Mouse (Mus musculus): ENCODE results near the gene Hist1h2ae. TPM values are rescaled to one million over a fixed set of nuclear protein-coding genes. Genes with fewer than 3 reads are reported as not detected.

Gene Hist1h2ae
- polyA plus RNA-seq, 1 experiment from 2014 or later = 113 TPM

DNA sequence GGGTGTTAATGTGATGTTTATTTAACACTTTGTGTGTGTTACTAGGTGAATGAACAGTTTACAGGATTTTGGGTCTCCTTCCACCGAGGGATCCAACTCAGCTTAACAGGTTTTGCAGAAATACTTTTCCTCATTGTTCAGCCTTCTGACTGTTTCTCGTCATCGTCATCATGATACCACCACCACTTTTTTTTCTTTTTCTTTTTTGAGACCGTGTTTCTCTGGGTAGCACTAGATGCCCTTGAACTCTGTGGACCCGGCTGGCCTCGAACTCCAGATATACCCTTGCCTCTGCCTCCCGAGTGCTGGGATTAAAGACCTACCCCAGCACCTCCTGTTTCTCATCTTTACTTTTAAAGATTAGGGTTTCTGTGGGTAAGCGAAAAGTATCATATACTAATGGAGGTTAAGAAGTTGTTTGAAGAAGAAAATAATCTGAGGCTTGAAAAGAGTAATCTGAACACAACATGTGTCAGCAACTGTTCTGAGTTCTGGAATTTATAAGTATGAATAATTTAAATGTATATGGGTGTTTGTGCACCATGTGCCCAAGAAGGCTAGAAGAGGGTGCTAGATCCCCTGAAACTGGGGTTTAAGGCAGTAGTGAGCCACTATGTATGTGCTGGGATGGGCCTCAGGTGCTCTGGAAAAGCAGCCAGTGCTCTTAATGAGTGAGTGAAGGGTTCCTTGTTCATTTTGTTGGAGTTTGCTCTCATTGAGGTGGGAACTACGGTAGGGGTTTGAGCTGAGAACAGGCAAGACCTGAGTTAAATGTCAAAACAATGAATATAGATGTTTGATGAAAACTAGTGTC lies 38.6 kb downstream of the Hist1h2ae start:
- Histone ChIP-seq H3K4me3 (peak overlapping the region; percentile 56), H3K9me3 (no peaks in the 10 kb centered on the region), H3K27ac (replicated peaks) (peak overlapping the region; percentile 97), H3K36me3 (no peaks in the 10 kb centered on the region), H3K4me2 (replicated peaks) (peak overlapping the region; percentile 66), H3K4me1 (peaks cover 34% of the 10 kb centered on the region), H3K27me3 (no peaks in the 10 kb centered on the region), H3K9ac (replicated peaks) (peak overlapping the region; percentile 81)
- 22% methylated on average over 9 of the region's 9 CpGs for WGBS
- ATAC-seq (ENCODE audit: low FRiP score, low read depth) = no peak

DNA sequence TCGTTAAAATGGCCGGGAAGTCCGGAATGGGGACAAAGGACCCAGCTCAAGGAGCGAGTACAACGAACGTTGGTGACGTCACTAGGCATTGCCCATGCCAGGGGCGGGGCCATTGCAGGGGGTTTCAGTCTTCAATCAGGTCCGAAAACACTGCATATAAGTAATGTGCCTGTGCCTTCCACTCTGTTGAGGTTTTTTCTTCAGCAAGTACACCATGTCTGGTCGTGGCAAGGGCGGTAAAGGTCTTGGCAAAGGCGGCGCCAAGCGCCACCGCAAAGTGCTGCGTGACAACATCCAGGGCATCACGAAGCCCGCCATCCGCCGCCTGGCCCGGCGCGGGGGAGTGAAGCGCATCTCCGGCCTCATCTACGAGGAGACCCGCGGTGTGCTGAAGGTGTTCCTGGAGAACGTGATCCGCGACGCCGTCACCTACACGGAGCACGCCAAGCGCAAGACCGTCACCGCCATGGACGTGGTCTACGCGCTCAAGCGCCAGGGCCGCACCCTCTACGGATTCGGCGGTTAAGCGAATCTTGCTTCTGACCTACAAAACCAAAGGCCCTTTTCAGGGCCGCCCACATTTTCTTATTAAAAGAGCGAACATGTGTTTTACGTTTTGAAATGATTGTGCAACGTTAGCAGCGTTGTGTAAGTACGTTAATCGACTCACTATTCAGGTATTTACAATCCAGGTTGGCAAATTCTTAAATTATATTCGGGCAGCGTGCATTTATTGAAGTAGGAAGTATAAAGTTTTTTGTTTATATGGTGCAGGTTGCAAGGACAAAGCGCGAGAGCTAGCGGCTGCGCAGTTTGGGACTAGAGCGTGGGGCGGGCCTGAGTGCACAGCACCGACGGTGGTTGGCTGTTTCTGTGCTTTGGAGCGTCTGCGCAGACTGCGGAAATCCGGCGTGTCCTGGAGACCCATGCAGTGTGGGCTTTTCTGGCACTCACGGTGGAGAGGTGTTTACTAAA lies 39.8 kb downstream of the Hist1h2ae start, which contains the start of gene Hist1h4h:
Gene Hist1h4h, plus strand, starts transcription at position 150 of the 975 bp plus-strand sequence.
- Histone ChIP-seq H3K36me3 (no peaks in the 10 kb centered on the region), H3K4me2 (replicated peaks) (peak within 1 kb of the TSS; percentile 66), H3K27ac (replicated peaks) (peak within 1 kb of the TSS; percentile 97), H3K27me3 (no peaks in the 10 kb centered on the region), H3K9ac (replicated peaks) (peak within 1 kb of the TSS; percentile 81), H3K4me3 (peak within 1 kb of the TSS; percentile 56), H3K9me3 (no peaks in the 10 kb centered on the region), H3K4me1 (peaks cover 27% of the 10 kb centered on the region)
- under 1% methylated on average over 55 of the region's 70 CpGs for WGBS
- ATAC-seq (ENCODE audit: low FRiP score, low read depth) = peak; percentile 77

GRCm38 (mm10) chr13:23530181-23530900 lies 40.7 kb downstream of the Hist1h2ae start:
- Histone ChIP-seq H3K9me3 (no peaks in the 10 kb centered on the region), H3K27ac (replicated peaks) (peak overlapping the region; percentile 97), H3K4me3 (peak overlapping the region; percentile 56), H3K36me3 (no peaks in the 10 kb centered on the region), H3K4me2 (replicated peaks) (peak overlapping the region; percentile 66), H3K9ac (replicated peaks) (peak overlapping the region; percentile 81), H3K4me1 (peaks cover 31% of the 10 kb centered on the region), H3K27me3 (no peaks in the 10 kb centered on the region)
- no peak for ATAC-seq (ENCODE audit: low FRiP score, low read depth)
- WGBS = under 1% methylated on average over 20 of the region's 20 CpGs

DNA sequence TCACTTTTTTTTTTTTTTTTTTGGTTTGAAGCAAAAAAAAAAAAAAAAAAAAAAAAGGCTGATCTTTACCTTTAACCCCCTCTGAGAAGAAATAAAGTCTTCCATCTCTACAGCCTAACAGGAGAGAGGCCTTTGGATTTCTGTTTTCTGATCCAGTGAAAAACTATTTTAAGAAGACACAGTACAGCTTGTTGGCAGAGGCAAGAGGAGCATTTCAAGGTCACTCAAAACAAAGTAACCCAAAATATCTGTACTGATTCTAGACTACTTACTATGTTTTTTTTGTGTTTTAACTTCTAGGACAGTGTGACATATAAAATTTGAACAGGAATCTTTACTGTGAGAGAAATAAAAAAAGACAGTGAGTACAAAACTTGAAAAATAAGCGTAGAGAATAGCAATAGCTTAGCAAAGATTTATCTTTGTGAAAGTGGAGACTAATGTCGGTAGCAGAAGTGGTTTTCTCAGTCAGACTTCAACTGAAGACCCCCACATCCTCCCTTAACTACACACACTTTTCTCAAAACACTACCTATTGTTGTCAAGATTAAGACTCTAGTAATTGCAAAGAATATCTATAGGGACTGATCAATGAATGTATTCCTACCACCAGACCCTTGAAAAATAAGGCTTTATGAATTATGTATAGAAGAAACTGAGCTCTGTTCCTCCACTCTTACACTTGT lies 41.4 kb downstream of the Hist1h2ae start:
- no peak for ATAC-seq (ENCODE audit: low FRiP score, low read depth)
- 39% methylated on average over 2 of the region's 2 CpGs for WGBS
- Histone ChIP-seq H3K4me1 (peaks cover 33% of the 10 kb centered on the region), H3K27ac (replicated peaks) (peak overlapping the region; percentile 97; the same call in 1 of the 2 replicates), H3K9ac (replicated peaks) (peak overlapping the region; percentile 81), H3K4me2 (replicated peaks) (peak overlapping the region; percentile 66), H3K27me3 (no peaks in the 10 kb centered on the region), H3K4me3 (peak overlapping the region; percentile 56), H3K9me3 (no peaks in the 10 kb centered on the region), H3K36me3 (no peaks in the 10 kb centered on the region)

- no peaks in the 10 kb centered on the region for H3K27me3 ChIP-seq
- WGBS = 81% methylated on average over 5 of the region's 5 CpGs
- no peak overlapping the region for H3K4me3 ChIP-seq
- no peak overlapping the region for H3K9ac ChIP-seq (replicated peaks)
- H3K4me1 ChIP-seq = peaks cover 29% of the 10 kb centered on the region
- H3K36me3 ChIP-seq = no peaks in the 10 kb centered on the region
- no peaks in the 10 kb centered on the region for H3K9me3 ChIP-seq
- no peak for ATAC-seq (ENCODE audit: low FRiP score, low read depth)
- no peak overlapping the region for H3K27ac ChIP-seq (replicated peaks)
- peak overlapping the region; percentile 1; the same call in 1 of the 2 replicates for H3K4me2 ChIP-seq (replicated peaks)
Observed at GRCm38 (mm10) chr13:23529005-23529404, 42.0 kb downstream of the Hist1h2ae start.

DNA sequence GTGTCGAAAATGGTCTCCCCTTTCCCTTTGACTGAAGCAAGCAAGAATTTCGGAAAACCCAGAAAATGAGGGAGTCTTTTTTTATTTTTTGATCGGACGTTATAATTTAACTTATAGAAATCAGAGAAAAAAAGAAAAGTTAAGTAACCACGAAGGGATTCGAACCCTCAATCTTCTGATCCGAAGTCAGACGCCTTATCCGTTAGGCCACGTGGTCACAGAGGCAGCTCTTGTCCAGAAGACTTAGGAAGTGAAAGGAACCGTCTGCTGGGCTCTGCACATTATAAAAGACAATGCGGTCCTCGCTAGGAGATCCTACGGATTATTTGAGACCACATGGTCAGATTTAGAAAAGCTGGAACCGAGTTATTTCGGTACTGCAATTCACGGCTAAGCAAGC lies 44.7 kb downstream of the Hist1h2ae start:
- Histone ChIP-seq H3K36me3 (no peaks in the 10 kb centered on the region), H3K27me3 (no peaks in the 10 kb centered on the region), H3K9me3 (no peaks in the 10 kb centered on the region), H3K4me2 (replicated peaks) (peak overlapping the region; percentile 50), H3K4me1 (peaks cover 13% of the 10 kb centered on the region), H3K27ac (replicated peaks) (peak overlapping the region; percentile 63; the same call in 1 of the 2 replicates), H3K9ac (replicated peaks) (peak overlapping the region; percentile 56), H3K4me3 (peak overlapping the region; percentile 42)
- under 1% methylated on average over 17 of the region's 17 CpGs for WGBS
- peak; percentile 35; the same call in 1 of the 2 replicates for ATAC-seq (ENCODE audit: low FRiP score, low read depth)

GRCm38 (mm10) chr13:23525901-23526300 lies 45.1 kb downstream of the Hist1h2ae start:
- no peak overlapping the region for H3K27ac ChIP-seq (replicated peaks)
- no peaks in the 10 kb centered on the region for H3K9me3 ChIP-seq
- peaks cover 13% of the 10 kb centered on the region for H3K4me1 ChIP-seq
- H3K27me3 ChIP-seq = no peaks in the 10 kb centered on the region
- no peaks in the 10 kb centered on the region for H3K36me3 ChIP-seq
- no peak for ATAC-seq (ENCODE audit: low FRiP score, low read depth)
- 3% methylated on average over 10 of the region's 10 CpGs for WGBS
- no peak overlapping the region for H3K9ac ChIP-seq (replicated peaks)
- peak overlapping the region; percentile 50 for H3K4me2 ChIP-seq (replicated peaks)
- H3K4me3 ChIP-seq = peak overlapping the region; percentile 42

- H3K9me3 ChIP-seq = no peaks in the 10 kb centered on the region
- no peak overlapping the region for H3K9ac ChIP-seq (replicated peaks)
- H3K4me2 ChIP-seq (replicated peaks) = 0 out of 2 replicates have a peak overlapping the region, but pooled peaks have one; percentile 19
- peak; percentile 36; the same call in 1 of the 2 replicates for ATAC-seq (ENCODE audit: low FRiP score, low read depth)
- H3K4me1 ChIP-seq = peaks cover 9% of the 10 kb centered on the region
- 8% methylated on average over 5 of the region's 5 CpGs for WGBS
- no peaks in the 10 kb centered on the region for H3K36me3 ChIP-seq
- no peak overlapping the region for H3K27ac ChIP-seq (replicated peaks)
- no peaks in the 10 kb centered on the region for H3K27me3 ChIP-seq
- no peak overlapping the region for H3K4me3 ChIP-seq
Observed at GRCm38 (mm10) chr13:23524654-23525053, 46.4 kb downstream of the Hist1h2ae start.

DNA sequence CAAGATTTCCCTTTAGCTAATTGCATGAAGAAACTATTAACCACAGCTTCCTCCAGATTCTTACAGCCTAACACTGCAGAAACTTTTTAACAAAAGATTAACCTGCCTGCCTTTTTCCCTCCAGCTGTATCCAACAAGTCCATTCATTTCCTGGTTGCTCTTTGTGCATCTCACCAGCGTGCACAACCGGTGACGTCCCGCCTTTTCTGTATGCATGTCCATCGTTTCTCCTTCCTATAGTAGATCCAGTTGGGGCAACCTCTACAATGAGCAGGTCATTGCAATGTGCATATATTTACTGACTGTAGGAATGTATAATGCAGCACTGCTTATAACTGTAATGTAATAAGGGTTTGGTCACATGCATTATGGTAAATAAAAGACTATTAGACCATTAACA lies 47.0 kb downstream of the Hist1h2ae start:
- H3K27me3 ChIP-seq = no peaks in the 10 kb centered on the region
- H3K9ac ChIP-seq (replicated peaks) = no peak overlapping the region
- peaks cover 9% of the 10 kb centered on the region for H3K4me1 ChIP-seq
- H3K36me3 ChIP-seq = no peaks in the 10 kb centered on the region
- WGBS = 54% methylated on average over 5 of the region's 5 CpGs
- ATAC-seq (ENCODE audit: low FRiP score, low read depth) = no peak
- H3K27ac ChIP-seq (replicated peaks) = no peak overlapping the region
- no peaks in the 10 kb centered on the region for H3K9me3 ChIP-seq
- no peak overlapping the region for H3K4me3 ChIP-seq
- no peak overlapping the region for H3K4me2 ChIP-seq (replicated peaks)

DNA sequence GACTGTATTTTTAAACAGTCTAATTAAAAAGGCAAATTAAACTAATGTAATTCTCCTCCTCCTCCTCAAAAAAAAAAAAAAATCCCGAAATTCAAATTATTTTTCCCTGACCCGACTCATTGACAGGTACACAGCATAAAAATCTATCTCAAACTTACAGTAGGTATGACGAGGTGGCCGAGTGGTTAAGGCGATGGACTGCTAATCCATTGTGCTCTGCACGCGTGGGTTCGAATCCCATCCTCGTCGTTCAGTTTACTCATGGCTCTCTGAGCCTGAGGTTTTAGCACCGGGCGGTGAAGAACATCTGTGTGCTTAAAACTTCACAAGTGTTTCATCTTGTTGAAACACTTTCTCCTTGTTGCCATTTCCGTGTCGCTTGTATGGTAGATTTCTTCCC lies 49.3 kb downstream of the Hist1h2ae start:
- H3K4me2 ChIP-seq (replicated peaks) = 0 out of 2 replicates have a peak overlapping the region, but pooled peaks have one; percentile 13
- H3K27ac ChIP-seq (replicated peaks) = no peak overlapping the region
- ATAC-seq (ENCODE audit: low FRiP score, low read depth) = no peak
- H3K4me3 ChIP-seq = no peak overlapping the region
- peaks cover 8% of the 10 kb centered on the region for H3K4me1 ChIP-seq
- H3K9ac ChIP-seq (replicated peaks) = no peak overlapping the region
- 3% methylated on average over 14 of the region's 14 CpGs for WGBS
- no peaks in the 10 kb centered on the region for H3K27me3 ChIP-seq
- H3K9me3 ChIP-seq = no peaks in the 10 kb centered on the region
- no peaks in the 10 kb centered on the region for H3K36me3 ChIP-seq
